Mouse (Mus musculus) liver, embryonic 15.5 days (tissue): ENCODE results near the gene Rsrc1. TPM values are rescaled to one million over a fixed set of nuclear protein-coding genes. Genes with fewer than 3 reads are reported as not detected.

ENCODE experiments used
- ATAC-seq: fragments of 200-750 bp; cut with Nextera tagmentation; 2 replicates; pipeline ENCODE4 v1.8.0; 2017; ENCODE audit warnings: moderate number of reproducible peaks, mild to moderate bottlenecking, moderate library complexity; ENCODE audit not compliant: insufficient read depth
- H3K27ac ChIP-seq: fragments of 300-500 bp; sonication (generic); replicated peaks from 2 replicates; pipeline ENCODE4 v1.5.1; 2015; ENCODE audit warnings: mild to moderate bottlenecking, inconsistent platforms
- H3K27me3 ChIP-seq: fragments of 300-500 bp; sonication (generic); 2 replicates; pipeline ENCODE4 v1.6.1; 2015; ENCODE audit warnings: mild to moderate bottlenecking, inconsistent platforms
- H3K36me3 ChIP-seq: fragments of 300-500 bp; sonication (generic); replicated peaks from 2 replicates; pipeline ENCODE4 v1.6.1; 2015; ENCODE audit warnings: moderate library complexity, mild to moderate bottlenecking, inconsistent platforms
- H3K4me1 ChIP-seq: fragments of 300-500 bp; sonication (generic); replicated peaks from 2 replicates; pipeline ENCODE4 v1.6.1; 2015; ENCODE audit warnings: inconsistent platforms
- H3K4me2 ChIP-seq: fragments of 300-500 bp; sonication (generic); 2 replicates; pipeline ENCODE4 v1.6.1; 2015; ENCODE audit warnings: moderate library complexity, mild to moderate bottlenecking, inconsistent platforms
- H3K4me3 ChIP-seq: fragments of 300-500 bp; sonication (generic); replicated peaks from 2 replicates; pipeline ENCODE4 v1.5.1; 2015; ENCODE audit warnings: mild to moderate bottlenecking, inconsistent platforms
- H3K9ac ChIP-seq: fragments of 300-500 bp; sonication (generic); 2 replicates; pipeline ENCODE4 v1.6.1; 2015; ENCODE audit warnings: moderate library complexity, mild to moderate bottlenecking, inconsistent platforms
- H3K9me3 ChIP-seq: fragments of 300-500 bp; sonication (generic); replicated peaks from 2 replicates; pipeline ENCODE4 v1.6.1; 2016; ENCODE audit warnings: inconsistent platforms
- WGBS: fragments of 180-500 bp; shearing (Covaris S2); methylation state at CpG from one replicate; pipeline ENCODE4 v1.1.7; 2015; ENCODE audit warnings: mixed read lengths; ENCODE audit not compliant: insufficient replicate concordance; 5-methylcytosine and 5-hydroxymethylcytosine counted together
- polyA plus RNA-seq: library from polyadenylated mRNA; unstranded; fragments of >200 nt; fragmentation: Nextera tagmentation; extraction: Ambion mirVana; gene quantifications from 2 replicates; pipeline ENCODE4 v1.2.1, GENCODE M21; 2015

Rsrc1 gene
- polyA plus RNA-seq, 1 experiment from 2014 or later, result 6.6 TPM

DNA sequence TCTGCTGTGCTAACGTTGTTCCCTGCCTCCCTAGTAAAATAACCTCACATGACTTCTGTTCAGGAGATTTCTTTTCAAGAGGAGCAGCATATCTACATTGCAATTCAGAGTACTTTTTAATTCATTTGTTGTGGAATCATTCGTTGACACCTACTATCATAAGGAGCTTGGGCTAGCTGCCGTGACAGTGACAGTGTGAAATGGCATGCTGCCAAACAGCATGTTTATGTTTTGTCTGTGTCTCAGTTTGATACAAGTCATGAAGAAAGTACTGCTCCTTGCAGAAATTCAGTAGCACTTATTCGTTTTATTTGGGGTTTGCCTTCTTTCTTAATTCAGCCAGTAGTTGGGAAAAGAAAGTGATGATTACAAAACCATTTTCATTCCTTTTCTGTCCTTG lies 303.7 kb downstream of the Rsrc1 start:
- Histone ChIP-seq H3K4me2 (no peak overlapping the region), H3K9me3 (no peaks in the 10 kb centered on the region), H3K4me3 (no peak overlapping the region), H3K27me3 (no peaks in the 10 kb centered on the region), H3K27ac (no peak overlapping the region), H3K4me1 (peaks cover 4% of the 10 kb centered on the region; the same call in 1 of the 2 replicates), H3K36me3 (no peaks in the 10 kb centered on the region), H3K9ac (no peak overlapping the region)
- WGBS, result 59% methylated on average over 4 of the region's 4 CpGs
- ATAC-seq, result no peak

- Histone ChIP-seq H3K27me3 (no peaks in the 10 kb centered on the region), H3K4me3 (no peak overlapping the region), H3K4me1 (no peaks in the 10 kb centered on the region), H3K36me3 (no peaks in the 10 kb centered on the region), H3K9me3 (no peaks in the 10 kb centered on the region), H3K27ac (no peak overlapping the region), H3K4me2 (no peak overlapping the region), H3K9ac (no peak overlapping the region)
- no peak for ATAC-seq
- WGBS, result 78% methylated on average over 7 of the region's 7 CpGs
These were observed 307.5 kb downstream of the Rsrc1 start for GRCm38 (mm10) chr3:67288664-67289063.

DNA sequence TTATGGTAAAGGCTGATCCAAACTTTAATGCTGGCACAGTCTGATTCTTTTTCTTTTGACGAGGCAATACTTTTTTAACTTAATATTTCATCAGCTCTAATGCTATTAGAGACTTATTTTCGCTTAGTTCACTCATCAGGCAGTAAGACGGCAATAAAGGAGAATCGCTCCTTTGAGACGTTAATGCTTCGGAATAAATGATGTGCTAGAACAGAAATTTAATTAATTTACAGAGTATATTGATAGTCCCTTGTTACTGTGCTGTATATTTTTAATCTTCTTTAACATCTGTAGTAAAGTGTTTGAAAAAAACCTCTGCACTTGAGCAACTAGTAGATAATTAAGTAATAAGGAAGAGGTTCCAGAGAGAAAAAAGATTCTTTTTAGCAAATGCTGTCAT lies 308.3 kb downstream of the Rsrc1 start:
- no peak for ATAC-seq
- no peaks in the 10 kb centered on the region for H3K36me3 ChIP-seq
- no peaks in the 10 kb centered on the region for H3K27me3 ChIP-seq
- no peak overlapping the region for H3K27ac ChIP-seq
- no peaks in the 10 kb centered on the region for H3K9me3 ChIP-seq
- no peak overlapping the region for H3K4me2 ChIP-seq
- H3K9ac ChIP-seq, result no peak overlapping the region
- no peaks in the 10 kb centered on the region for H3K4me1 ChIP-seq
- no peak overlapping the region for H3K4me3 ChIP-seq
- WGBS, result 76% methylated on average over 6 of the region's 6 CpGs

DNA sequence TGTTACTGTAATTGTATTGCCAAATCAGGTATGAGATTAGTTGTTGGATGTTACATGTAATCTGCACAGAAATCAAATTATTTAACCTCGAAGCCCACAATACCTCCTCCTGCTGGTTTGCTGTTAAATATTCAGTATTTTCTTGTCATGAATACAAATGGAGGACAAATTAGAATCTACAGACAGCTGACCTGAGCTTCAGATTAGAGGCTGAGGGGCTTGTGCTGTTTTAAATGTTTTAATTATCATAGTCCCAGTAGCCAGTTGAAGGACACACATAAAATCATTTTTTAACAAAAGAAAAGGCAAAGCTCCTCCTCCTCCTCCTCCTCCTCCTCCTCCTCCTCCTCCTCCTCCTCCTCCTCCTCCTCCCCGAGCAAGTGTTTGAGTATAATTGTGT lies 327.5 kb downstream of the Rsrc1 start:
- no peak for ATAC-seq
- Histone ChIP-seq H3K9me3 (no peaks in the 10 kb centered on the region), H3K4me1 (no peaks in the 10 kb centered on the region), H3K4me2 (no peak overlapping the region), H3K27ac (no peak overlapping the region), H3K9ac (no peak overlapping the region), H3K36me3 (no peaks in the 10 kb centered on the region), H3K4me3 (no peak overlapping the region), H3K27me3 (no peaks in the 10 kb centered on the region)
- WGBS, result 75% methylated on average over 1 of the region's 2 CpGs

DNA sequence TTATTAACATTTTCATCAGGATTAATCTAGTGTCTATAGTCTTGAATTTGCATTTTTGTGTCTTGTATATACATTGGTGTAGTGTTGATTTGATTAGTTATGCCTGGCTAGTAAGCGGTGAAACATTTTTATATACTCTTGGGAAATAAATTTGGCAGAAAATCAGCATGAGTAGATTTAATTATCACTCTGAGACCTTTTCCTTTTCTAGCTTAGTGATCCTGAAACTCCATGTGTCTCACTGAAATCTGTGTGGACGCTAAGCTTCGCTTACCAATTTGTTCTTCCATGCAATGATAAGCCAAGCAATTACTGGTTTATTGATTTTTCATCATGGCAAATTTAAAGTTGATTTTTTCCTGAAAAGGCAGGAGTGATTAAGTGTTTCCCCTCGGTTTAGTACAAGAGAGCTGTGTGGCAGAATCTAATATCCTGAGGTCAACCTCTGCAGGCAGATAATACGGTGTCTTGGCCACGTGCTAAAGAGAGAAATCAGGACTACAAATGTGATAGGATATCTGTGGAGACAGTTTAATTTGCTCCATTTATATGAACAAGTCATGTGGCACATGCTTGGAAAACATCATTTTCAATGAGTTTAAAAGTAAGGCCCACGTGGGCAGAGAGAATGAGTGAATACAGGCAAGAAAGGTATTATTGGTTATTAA lies 328.6 kb downstream of the Rsrc1 start:
- H3K27ac ChIP-seq, result no peak overlapping the region
- H3K4me3 ChIP-seq, result no peak overlapping the region
- WGBS, result 64% methylated on average over 7 of the region's 7 CpGs
- ATAC-seq, result no peak
- no peaks in the 10 kb centered on the region for H3K9me3 ChIP-seq
- H3K9ac ChIP-seq, result no peak overlapping the region
- H3K4me2 ChIP-seq, result no peak overlapping the region
- no peaks in the 10 kb centered on the region for H3K27me3 ChIP-seq
- no peaks in the 10 kb centered on the region for H3K4me1 ChIP-seq
- no peaks in the 10 kb centered on the region for H3K36me3 ChIP-seq

GRCm38 (mm10) chr3:67311436-67311835 lies 330.2 kb downstream of the Rsrc1 start:
- Histone ChIP-seq H3K27me3 (no peaks in the 10 kb centered on the region), H3K4me3 (no peak overlapping the region), H3K9ac (no peak overlapping the region), H3K36me3 (no peaks in the 10 kb centered on the region), H3K9me3 (no peaks in the 10 kb centered on the region), H3K27ac (no peak overlapping the region), H3K4me1 (no peaks in the 10 kb centered on the region), H3K4me2 (no peak overlapping the region)
- ATAC-seq, result no peak
- 48% methylated on average over 2 of the region's 2 CpGs for WGBS

GRCm38 (mm10) chr3:67322422-67322821 lies 341.2 kb downstream of the Rsrc1 start:
- H3K27me3 ChIP-seq, result no peaks in the 10 kb centered on the region
- no peaks in the 10 kb centered on the region for H3K36me3 ChIP-seq
- H3K9me3 ChIP-seq, result no peaks in the 10 kb centered on the region
- H3K4me3 ChIP-seq, result no peak overlapping the region
- H3K9ac ChIP-seq, result no peak overlapping the region
- ATAC-seq, result no peak
- H3K27ac ChIP-seq, result no peak overlapping the region
- whole genome bisulfite sequencing, result 69% methylated on average over 4 of the region's 4 CpGs
- H3K4me2 ChIP-seq, result no peak overlapping the region
- no peaks in the 10 kb centered on the region for H3K4me1 ChIP-seq

- Histone ChIP-seq H3K4me1 (no peaks in the 10 kb centered on the region), H3K9ac (no peak overlapping the region), H3K27ac (no peak overlapping the region), H3K27me3 (no peaks in the 10 kb centered on the region), H3K4me3 (no peak overlapping the region), H3K9me3 (no peaks in the 10 kb centered on the region), H3K36me3 (no peaks in the 10 kb centered on the region), H3K4me2 (no peak overlapping the region)
- ATAC-seq, result no peak
- 48% methylated on average over 3 of the region's 3 CpGs for WGBS
These were observed 358.4 kb downstream of the Rsrc1 start for GRCm38 (mm10) chr3:67339558-67339957.

DNA sequence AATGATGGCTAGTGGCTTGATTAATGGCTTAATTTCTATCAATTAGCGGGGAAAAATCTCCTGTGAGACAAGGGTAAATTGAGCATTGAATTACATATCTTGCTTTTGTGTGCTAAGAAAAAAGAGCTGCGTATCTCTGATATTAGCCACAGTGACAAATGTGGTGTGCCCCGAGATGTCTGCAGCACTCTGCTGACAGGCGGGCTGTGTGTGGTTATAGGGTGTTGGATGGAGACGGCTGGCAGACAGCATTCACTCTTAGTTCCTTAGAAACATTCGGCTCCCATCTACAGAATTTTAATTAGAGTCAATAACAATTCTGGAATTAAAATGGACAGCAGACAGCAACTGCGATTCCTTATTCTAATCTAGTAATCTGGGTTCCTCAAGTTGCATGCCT lies 359.7 kb downstream of the Rsrc1 start:
- H3K4me2 ChIP-seq, result no peak overlapping the region
- WGBS, result 60% methylated on average over 7 of the region's 7 CpGs
- H3K27ac ChIP-seq, result no peak overlapping the region
- H3K9ac ChIP-seq, result no peak overlapping the region
- H3K4me3 ChIP-seq, result no peak overlapping the region
- no peaks in the 10 kb centered on the region for H3K9me3 ChIP-seq
- no peaks in the 10 kb centered on the region for H3K4me1 ChIP-seq
- H3K36me3 ChIP-seq, result no peaks in the 10 kb centered on the region
- no peak for ATAC-seq
- no peaks in the 10 kb centered on the region for H3K27me3 ChIP-seq

DNA sequence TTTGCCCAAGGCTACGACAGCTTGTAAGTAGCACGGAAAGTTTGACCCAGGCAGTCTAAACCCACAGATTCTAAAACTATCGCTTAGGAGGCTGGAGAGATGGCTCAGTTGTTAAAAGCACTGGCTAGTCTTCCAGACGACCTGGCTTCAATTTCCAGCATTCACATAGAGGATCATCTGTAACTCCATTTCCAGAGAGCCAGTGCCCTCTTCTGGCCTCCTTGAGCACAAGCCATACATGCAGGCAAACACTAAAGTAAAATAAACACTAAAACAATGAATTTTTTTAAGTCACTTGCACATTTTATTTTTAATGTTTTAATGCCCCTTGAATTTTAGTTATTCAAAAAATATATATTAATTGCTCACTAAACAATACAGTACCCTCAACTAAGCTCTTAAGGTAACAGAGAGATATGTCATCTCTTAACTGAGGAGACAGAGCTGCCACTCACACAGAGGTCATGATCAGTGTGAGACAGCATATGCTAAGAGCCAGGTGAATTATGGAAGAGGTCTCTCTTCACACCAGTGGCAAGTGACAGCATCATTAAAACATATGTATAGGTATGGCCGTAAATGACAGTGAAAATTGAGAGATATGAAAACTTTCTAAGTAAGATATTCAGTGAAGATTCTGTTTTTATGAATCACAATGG lies 361.9 kb downstream of the Rsrc1 start:
- Histone ChIP-seq H3K4me3 (no peak overlapping the region), H3K27me3 (no peaks in the 10 kb centered on the region), H3K4me2 (no peak overlapping the region), H3K4me1 (no peaks in the 10 kb centered on the region), H3K9ac (no peak overlapping the region), H3K27ac (no peak overlapping the region), H3K9me3 (no peaks in the 10 kb centered on the region), H3K36me3 (no peaks in the 10 kb centered on the region)
- ATAC-seq, result no peak
- 54% methylated on average over 5 of the region's 5 CpGs for WGBS

DNA sequence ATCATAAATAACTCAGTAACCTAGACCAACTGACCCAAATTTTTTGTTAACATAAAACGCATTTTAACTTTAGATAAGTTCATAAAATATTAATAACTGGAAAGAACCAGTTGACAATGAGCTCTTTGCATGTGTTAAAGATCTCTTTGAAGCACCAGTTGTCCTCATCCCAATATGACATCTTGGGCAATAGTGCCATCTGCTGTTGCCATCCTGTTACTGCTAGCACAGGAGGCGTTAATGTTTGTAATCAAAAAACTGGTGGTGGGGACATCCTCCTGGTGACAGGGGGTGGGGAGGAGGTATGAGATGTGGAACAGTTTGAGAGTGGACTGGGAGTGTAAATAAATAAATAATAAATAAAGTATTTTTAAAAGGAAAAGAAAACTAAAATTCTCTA lies 363.4 kb downstream of the Rsrc1 start:
- Histone ChIP-seq H3K27me3 (no peaks in the 10 kb centered on the region), H3K9ac (no peak overlapping the region), H3K27ac (no peak overlapping the region), H3K36me3 (no peaks in the 10 kb centered on the region), H3K4me2 (no peak overlapping the region), H3K4me1 (no peaks in the 10 kb centered on the region), H3K9me3 (no peaks in the 10 kb centered on the region), H3K4me3 (no peak overlapping the region)
- ATAC-seq, result no peak
- WGBS, result 7% methylated on average over 2 of the region's 2 CpGs

DNA sequence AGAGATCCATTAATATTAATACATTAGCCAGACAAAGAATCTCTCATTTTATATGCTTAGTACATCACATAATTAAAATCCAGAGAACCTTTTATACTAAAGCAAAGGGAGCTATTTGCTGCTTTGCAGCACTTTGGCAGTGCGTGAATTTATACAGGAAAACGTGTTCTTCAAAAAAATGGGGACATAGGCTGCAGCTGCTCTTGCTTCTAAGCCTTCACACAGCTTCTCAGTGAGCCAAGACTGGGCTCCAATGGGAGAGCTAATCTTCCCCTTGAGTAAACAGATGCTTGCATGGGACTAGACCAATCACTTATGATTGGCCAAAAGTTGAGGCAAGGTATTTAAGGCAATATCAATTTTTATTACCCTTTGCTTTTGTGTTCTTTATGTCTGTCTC lies 365.5 kb downstream of the Rsrc1 start:
- 65% methylated on average over 2 of the region's 2 CpGs for WGBS

More for the DNA sequence above, 365.5 kb downstream of the Rsrc1 start:
- H3K4me2 ChIP-seq, result no peak overlapping the region
- no peaks in the 10 kb centered on the region for H3K36me3 ChIP-seq
- ATAC-seq, result no peak
- no peak overlapping the region for H3K9ac ChIP-seq
- H3K27ac ChIP-seq, result no peak overlapping the region
- H3K27me3 ChIP-seq, result no peaks in the 10 kb centered on the region
- H3K4me1 ChIP-seq, result no peaks in the 10 kb centered on the region
- H3K9me3 ChIP-seq, result no peaks in the 10 kb centered on the region
- no peak overlapping the region for H3K4me3 ChIP-seq
